Mouse (Mus musculus): Measurements from ENCODE around the gene Flad1. TPM values are rescaled to one million over a fixed set of nuclear protein-coding genes. Genes with fewer than 3 reads are reported as not detected.

The Flad1 gene
- polyA plus RNA-seq, 1 experiment from 2014 or later, result 22.3 TPM

GRCm38 (mm10) chr3:89416158-89416557 lies 4.5 kb upstream of the Flad1 start:
- Histone ChIP-seq H3K36me3 (ENCODE audit: control insufficient read depth, insufficient read depth, low read length) (peaks cover 26% of the 10 kb centered on the region), H3K27ac (ENCODE audit: low read length) (no peak overlapping the region), H3K9me3 (ENCODE audit: control insufficient read depth, low read depth, low read length) (no peaks in the 10 kb centered on the region), H3K4me2 (replicated peaks; ENCODE audit: low read depth, low read length) (no peak overlapping the region), H3K9ac (replicated peaks; ENCODE audit: low read depth, low read length) (no peak overlapping the region), H3K4me3 (ENCODE audit: low read depth, low read length) (no peak overlapping the region), H3K27me3 (ENCODE audit: control insufficient read depth, insufficient read depth, low read length) (no peaks in the 10 kb centered on the region), H3K4me1 (ENCODE audit: control insufficient read depth, insufficient read depth, low read length) (peaks cover 19% of the 10 kb centered on the region; the same call in 1 of the 2 replicates)
- ATAC-seq (ENCODE audit: insufficient number of reproducible peaks, insufficient read depth, low FRiP score, low read depth), result no peak
- WGBS, result 96% methylated on average over 8 of the region's 8 CpGs

DNA sequence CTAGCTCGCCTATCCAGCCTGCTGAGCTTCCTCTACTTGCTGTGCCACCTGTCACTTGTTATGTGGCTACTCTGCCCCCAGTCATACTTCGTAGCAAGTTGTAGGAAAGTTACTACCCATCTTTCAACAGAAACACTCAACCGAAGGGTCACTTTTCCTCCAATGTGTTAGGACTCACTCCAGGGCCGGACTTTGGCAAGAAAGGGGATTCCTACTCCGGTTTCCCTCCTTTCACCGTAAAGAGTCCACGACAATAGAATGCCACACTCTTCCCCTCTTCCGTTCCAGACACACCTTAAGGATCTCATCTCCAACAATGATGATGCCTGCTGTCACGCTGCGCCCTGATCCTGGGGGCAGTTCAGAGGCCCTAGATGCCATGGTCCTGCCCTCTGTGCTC lies 806 bp downstream of the Flad1 start:
- Histone ChIP-seq H3K9ac (replicated peaks; ENCODE audit: low read depth, low read length) (peak overlapping the region; percentile 48; the same call in 1 of the 2 replicates), H3K4me2 (replicated peaks; ENCODE audit: low read depth, low read length) (peak overlapping the region; percentile 78), H3K4me3 (ENCODE audit: low read depth, low read length) (peak overlapping the region; percentile 62), H3K4me1 (ENCODE audit: control insufficient read depth, insufficient read depth, low read length) (peaks cover 4% of the 10 kb centered on the region; the same call in 1 of the 2 replicates), H3K36me3 (ENCODE audit: control insufficient read depth, insufficient read depth, low read length) (peaks cover 20% of the 10 kb centered on the region), H3K27me3 (ENCODE audit: control insufficient read depth, insufficient read depth, low read length) (no peaks in the 10 kb centered on the region), H3K27ac (ENCODE audit: low read length) (no peak overlapping the region), H3K9me3 (ENCODE audit: control insufficient read depth, low read depth, low read length) (no peaks in the 10 kb centered on the region)
- 78% methylated on average over 10 of the region's 10 CpGs for WGBS
- ATAC-seq (ENCODE audit: insufficient number of reproducible peaks, insufficient read depth, low FRiP score, low read depth), result no peak

DNA sequence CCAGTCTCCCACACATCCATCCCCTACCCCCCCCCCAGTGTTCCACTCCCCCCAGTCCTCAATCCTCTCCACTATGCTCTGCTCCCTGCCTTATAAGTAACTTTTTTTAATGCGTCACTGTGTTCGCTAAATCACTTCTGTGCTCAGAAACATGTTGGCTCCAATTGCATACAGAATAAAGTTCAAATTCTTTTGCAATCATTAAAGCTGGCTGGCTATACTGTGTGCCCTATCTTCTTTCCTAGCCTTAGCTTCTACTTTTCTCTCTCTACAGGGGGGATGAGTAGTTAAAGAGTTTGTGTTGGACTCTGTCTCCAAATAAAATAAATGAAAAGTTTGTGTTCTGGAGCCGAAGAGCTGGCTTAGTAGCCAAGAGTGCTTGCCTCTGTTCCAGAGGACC lies 2.0 kb downstream of the Flad1 start:
- Histone ChIP-seq H3K9ac (replicated peaks; ENCODE audit: low read depth, low read length) (no peak overlapping the region), H3K27ac (ENCODE audit: low read length) (no peak overlapping the region), H3K4me1 (ENCODE audit: control insufficient read depth, insufficient read depth, low read length) (peaks cover 4% of the 10 kb centered on the region; the same call in 1 of the 2 replicates), H3K36me3 (ENCODE audit: control insufficient read depth, insufficient read depth, low read length) (peaks cover 10% of the 10 kb centered on the region), H3K4me3 (ENCODE audit: low read depth, low read length) (no peak overlapping the region), H3K9me3 (ENCODE audit: control insufficient read depth, low read depth, low read length) (no peaks in the 10 kb centered on the region), H3K27me3 (ENCODE audit: control insufficient read depth, insufficient read depth, low read length) (no peaks in the 10 kb centered on the region), H3K4me2 (replicated peaks; ENCODE audit: low read depth, low read length) (no peak overlapping the region)
- no peak for ATAC-seq (ENCODE audit: insufficient number of reproducible peaks, insufficient read depth, low FRiP score, low read depth)
- WGBS, result 93% methylated on average over 3 of the region's 3 CpGs

- Histone ChIP-seq H3K4me2 (replicated peaks; ENCODE audit: low read depth, low read length) (no peak overlapping the region), H3K4me1 (ENCODE audit: control insufficient read depth, insufficient read depth, low read length) (peaks cover 4% of the 10 kb centered on the region; the same call in 1 of the 2 replicates), H3K27ac (ENCODE audit: low read length) (no peak overlapping the region), H3K27me3 (ENCODE audit: control insufficient read depth, insufficient read depth, low read length) (no peaks in the 10 kb centered on the region), H3K9ac (replicated peaks; ENCODE audit: low read depth, low read length) (no peak overlapping the region), H3K4me3 (ENCODE audit: low read depth, low read length) (no peak overlapping the region), H3K36me3 (ENCODE audit: control insufficient read depth, insufficient read depth, low read length) (peaks cover 3% of the 10 kb centered on the region), H3K9me3 (ENCODE audit: control insufficient read depth, low read depth, low read length) (no peaks in the 10 kb centered on the region)
- 62% methylated on average over 16 of the region's 16 CpGs for WGBS
- no peak for ATAC-seq (ENCODE audit: insufficient number of reproducible peaks, insufficient read depth, low FRiP score, low read depth)
Measured at GRCm38 (mm10) chr3:89408448-89408847, 3.2 kb downstream of the Flad1 start.

GRCm38 (mm10) chr3:89406887-89407286 lies 4.8 kb downstream of the Flad1 start:
- WGBS, result 87% methylated on average over 6 of the region's 6 CpGs
- Histone ChIP-seq H3K36me3 (ENCODE audit: control insufficient read depth, insufficient read depth, low read length) (peaks cover 12% of the 10 kb centered on the region; the same call in 1 of the 2 replicates), H3K27ac (ENCODE audit: low read length) (no peak overlapping the region), H3K27me3 (ENCODE audit: control insufficient read depth, insufficient read depth, low read length) (no peaks in the 10 kb centered on the region), H3K4me3 (ENCODE audit: low read depth, low read length) (no peak overlapping the region), H3K4me1 (ENCODE audit: control insufficient read depth, insufficient read depth, low read length) (peaks cover 4% of the 10 kb centered on the region; the same call in 1 of the 2 replicates), H3K9me3 (ENCODE audit: control insufficient read depth, low read depth, low read length) (no peaks in the 10 kb centered on the region), H3K9ac (replicated peaks; ENCODE audit: low read depth, low read length) (no peak overlapping the region), H3K4me2 (replicated peaks; ENCODE audit: low read depth, low read length) (no peak overlapping the region)
- no peak for ATAC-seq (ENCODE audit: insufficient number of reproducible peaks, insufficient read depth, low FRiP score, low read depth)

GRCm38 (mm10) chr3:89402693-89403092 lies 9.0 kb downstream of the Flad1 start, which contains the start of gene Lenep:
TSS of gene Lenep (minus strand) at chr3:89402793.
- Histone ChIP-seq H3K9me3 (ENCODE audit: control insufficient read depth, low read depth, low read length) (no peaks in the 10 kb centered on the region), H3K27me3 (ENCODE audit: control insufficient read depth, insufficient read depth, low read length) (no peaks in the 10 kb centered on the region), H3K4me1 (ENCODE audit: control insufficient read depth, insufficient read depth, low read length) (no peaks in the 10 kb centered on the region), H3K4me2 (replicated peaks; ENCODE audit: low read depth, low read length) (no peak within 1 kb of the TSS), H3K4me3 (ENCODE audit: low read depth, low read length) (no peak within 1 kb of the TSS), H3K9ac (replicated peaks; ENCODE audit: low read depth, low read length) (no peak within 1 kb of the TSS), H3K27ac (ENCODE audit: low read length) (no peak within 1 kb of the TSS), H3K36me3 (ENCODE audit: control insufficient read depth, insufficient read depth, low read length) (peaks cover 12% of the 10 kb centered on the region; the same call in 1 of the 2 replicates)
- no peak for ATAC-seq (ENCODE audit: insufficient number of reproducible peaks, insufficient read depth, low FRiP score, low read depth)
- 78% methylated on average over 5 of the region's 5 CpGs for WGBS

DNA sequence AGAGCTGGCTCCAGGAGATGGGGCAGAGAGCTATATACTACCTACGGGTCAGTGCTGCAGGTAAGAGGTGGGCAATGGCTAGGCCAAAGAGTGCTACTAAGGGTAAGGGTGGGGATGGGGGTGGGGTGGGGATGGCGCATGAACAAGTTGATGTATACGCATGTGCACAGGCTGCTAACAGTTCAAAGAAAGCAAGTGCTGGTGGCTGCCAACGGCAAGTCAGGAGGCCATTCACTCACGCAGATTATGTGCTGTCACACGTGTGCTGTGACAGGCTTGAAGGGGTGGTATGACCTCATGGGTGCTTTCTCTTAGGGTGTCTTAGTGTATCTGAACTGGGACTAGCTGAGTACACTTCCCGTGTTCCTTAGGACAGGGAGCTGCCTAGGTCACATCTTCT lies 10.3 kb downstream of the Flad1 start:
- H3K4me1 ChIP-seq (ENCODE audit: control insufficient read depth, insufficient read depth, low read length), result peaks cover 6% of the 10 kb centered on the region; the same call in 1 of the 2 replicates
- peaks cover 12% of the 10 kb centered on the region; the same call in 1 of the 2 replicates for H3K36me3 ChIP-seq (ENCODE audit: control insufficient read depth, insufficient read depth, low read length)
- no peak overlapping the region for H3K4me2 ChIP-seq (replicated peaks; ENCODE audit: low read depth, low read length)
- H3K4me3 ChIP-seq (ENCODE audit: low read depth, low read length), result no peak overlapping the region
- no peaks in the 10 kb centered on the region for H3K27me3 ChIP-seq (ENCODE audit: control insufficient read depth, insufficient read depth, low read length)
- H3K27ac ChIP-seq (ENCODE audit: low read length), result no peak overlapping the region
- 88% methylated on average over 7 of the region's 7 CpGs for WGBS
- H3K9ac ChIP-seq (replicated peaks; ENCODE audit: low read depth, low read length), result no peak overlapping the region
- H3K9me3 ChIP-seq (ENCODE audit: control insufficient read depth, low read depth, low read length), result no peaks in the 10 kb centered on the region
- ATAC-seq (ENCODE audit: insufficient number of reproducible peaks, insufficient read depth, low FRiP score, low read depth), result no peak

GRCm38 (mm10) chr3:89396654-89397005 lies 15.0 kb downstream of the Flad1 start:
- Histone ChIP-seq H3K4me1 (ENCODE audit: control insufficient read depth, insufficient read depth, low read length) (peaks cover 17% of the 10 kb centered on the region), H3K9me3 (ENCODE audit: control insufficient read depth, low read depth, low read length) (no peaks in the 10 kb centered on the region), H3K4me2 (replicated peaks; ENCODE audit: low read depth, low read length) (peak overlapping the region; percentile 97), H3K4me3 (ENCODE audit: low read depth, low read length) (peak overlapping the region; percentile 65), H3K36me3 (ENCODE audit: control insufficient read depth, insufficient read depth, low read length) (no peaks in the 10 kb centered on the region), H3K27me3 (ENCODE audit: control insufficient read depth, insufficient read depth, low read length) (no peaks in the 10 kb centered on the region), H3K9ac (replicated peaks; ENCODE audit: low read depth, low read length) (peak overlapping the region; percentile 53; the same call in 1 of the 2 replicates), H3K27ac (ENCODE audit: low read length) (no peak overlapping the region)
- 0% methylated on average over 4 of the region's 4 CpGs for WGBS
- no peak for ATAC-seq (ENCODE audit: insufficient number of reproducible peaks, insufficient read depth, low FRiP score, low read depth)
